Mouse (Mus musculus): Measurements from ENCODE around the gene Nsun2.

GRCm38 (mm10) chr13:69556728-69557127 is 23.2 kb downstream of the Nsun2 start:
- TF ChIP-seq POLR2A (IDR thresholded peaks at IDR 0.05; ENCODE audit: borderline replicate concordance, control insufficient read depth, low read depth, low read length) (no peak), CTCF (IDR thresholded peaks at IDR 0.05; ENCODE audit: control insufficient read depth, insufficient read depth, low read length) (no peak)

Measured in bone marrow, adult 2 months (tissue).